Mouse (Mus musculus): ENCODE results near the gene Creb3l4. TPM values are rescaled to one million over a fixed set of nuclear protein-coding genes. Genes with fewer than 3 reads are reported as not detected.
"Not testable (repeated sequence)": the region's sequence is repeated elsewhere in the genome, so short reads cannot be mapped to it uniquely, and the experiment has no call there.

Gene Creb3l4
- polyA plus RNA-seq, 1 experiment = 1.3 TPM

- TF ChIP-seq CTCF (IDR thresholded peaks at IDR 0.05; ENCODE audit: low read depth, low read length) (no peak), POLR2A (IDR thresholded peaks at IDR 0.05; ENCODE audit: borderline replicate concordance, low read depth, low read length) (no peak)
- Histone ChIP-seq H3K4me1 (ENCODE audit: control insufficient read depth, insufficient read depth, low read length) (peaks cover 11% of the 10 kb centered on the region), H3K27ac (ENCODE audit: insufficient read depth, low read depth, low read length) (peak within 1 kb of the TSS; percentile 77), H3K4me3 (ENCODE audit: insufficient read depth, low read length) (peak within 1 kb of the TSS; percentile 95)
These were observed 10.5 kb upstream of the Creb3l4 start, which contains the start of gene Crtc2 for GRCm38 (mm10) chr3:90253653-90254418. Gene Crtc2, plus strand, starts transcription at chr3:90254163.

GRCm38 (mm10) chr3:90253174-90253573, 9.9 kb upstream of the Creb3l4 start:
- peaks cover 11% of the 10 kb centered on the region for H3K4me1 ChIP-seq (ENCODE audit: control insufficient read depth, insufficient read depth, low read length)
- H3K27ac ChIP-seq (ENCODE audit: insufficient read depth, low read depth, low read length) = not testable (repeated sequence)

GRCm38 (mm10) chr3:90252659-90253058, 9.3 kb upstream of the Creb3l4 start:
- H3K4me3 ChIP-seq (ENCODE audit: insufficient read depth, low read length); H3K27ac ChIP-seq (ENCODE audit: insufficient read depth, low read depth, low read length): not testable (repeated sequence)
- peaks cover 11% of the 10 kb centered on the region for H3K4me1 ChIP-seq (ENCODE audit: control insufficient read depth, insufficient read depth, low read length)

More at GRCm38 (mm10) chr3:90253174-90253573, 9.9 kb upstream of the Creb3l4 start:
- H3K4me3 ChIP-seq (ENCODE audit: insufficient read depth, low read length) = not testable (repeated sequence)

GRCm38 (mm10) chr3:90251731-90252226, 8.5 kb upstream of the Creb3l4 start:
- peaks cover 13% of the 10 kb centered on the region for H3K4me1 ChIP-seq (ENCODE audit: control insufficient read depth, insufficient read depth, low read length)
- not testable (repeated sequence) for H3K4me3 ChIP-seq (ENCODE audit: insufficient read depth, low read length); H3K27ac ChIP-seq (ENCODE audit: insufficient read depth, low read depth, low read length)

GRCm38 (mm10) chr3:90250791-90251190, 7.5 kb upstream of the Creb3l4 start:
- Histone ChIP-seq H3K27ac (ENCODE audit: insufficient read depth, low read depth, low read length) (no peak overlapping the region), H3K4me3 (ENCODE audit: insufficient read depth, low read length) (no peak overlapping the region), H3K4me1 (ENCODE audit: control insufficient read depth, insufficient read depth, low read length) (peaks cover 10% of the 10 kb centered on the region)
- TF ChIP-seq CTCF (IDR thresholded peaks at IDR 0.05; ENCODE audit: low read depth, low read length) (no peak), POLR2A (IDR thresholded peaks at IDR 0.05; ENCODE audit: borderline replicate concordance, low read depth, low read length) (no peak)

- peak overlapping the region; percentile 88 for H3K4me3 ChIP-seq (ENCODE audit: insufficient read depth, low read length)
- H3K4me1 ChIP-seq (ENCODE audit: control insufficient read depth, insufficient read depth, low read length) = peaks cover 14% of the 10 kb centered on the region
- H3K27ac ChIP-seq (ENCODE audit: insufficient read depth, low read depth, low read length) = peak overlapping the region; percentile 91
- TF ChIP-seq POLR2A (IDR thresholded peaks at IDR 0.05; ENCODE audit: borderline replicate concordance, low read depth, low read length) (no peak), CTCF (IDR thresholded peaks at IDR 0.05; ENCODE audit: low read depth, low read length) (no peak)
These were observed 5.4 kb upstream of the Creb3l4 start for GRCm38 (mm10) chr3:90248746-90249100.

- peak within 1 kb of the TSS; percentile 88 for H3K4me3 ChIP-seq (ENCODE audit: insufficient read depth, low read length)
- H3K4me1 ChIP-seq (ENCODE audit: control insufficient read depth, insufficient read depth, low read length) = peaks cover 14% of the 10 kb centered on the region
- peak within 1 kb of the TSS; percentile 91 for H3K27ac ChIP-seq (ENCODE audit: insufficient read depth, low read depth, low read length)
- TF ChIP-seq POLR2A (IDR thresholded peaks at IDR 0.05; ENCODE audit: borderline replicate concordance, low read depth, low read length) (no peak), CTCF (IDR thresholded peaks at IDR 0.05; ENCODE audit: low read depth, low read length) (no peak)
These were observed 4.8 kb upstream of the Creb3l4 start, which contains the start of gene Slc39a1 for GRCm38 (mm10) chr3:90247960-90248745. Gene Slc39a1, plus strand, starts transcription at chr3:90248172.

- no peak for TF ChIP-seq POLR2A (IDR thresholded peaks at IDR 0.05; ENCODE audit: borderline replicate concordance, low read depth, low read length)
- no peak for TF ChIP-seq CTCF (IDR thresholded peaks at IDR 0.05; ENCODE audit: low read depth, low read length)
- peak overlapping the region; percentile 51 for H3K27ac ChIP-seq (ENCODE audit: insufficient read depth, low read depth, low read length)
- peak overlapping the region; percentile 57 for H3K4me3 ChIP-seq (ENCODE audit: insufficient read depth, low read length)
- peaks cover 14% of the 10 kb centered on the region for H3K4me1 ChIP-seq (ENCODE audit: control insufficient read depth, insufficient read depth, low read length)
These were observed 4.3 kb upstream of the Creb3l4 start for GRCm38 (mm10) chr3:90247630-90247959.

- H3K4me3 ChIP-seq (ENCODE audit: insufficient read depth, low read length) = no peak overlapping the region
- TF ChIP-seq CTCF (IDR thresholded peaks at IDR 0.05; ENCODE audit: low read depth, low read length) (no peak), POLR2A (IDR thresholded peaks at IDR 0.05; ENCODE audit: borderline replicate concordance, low read depth, low read length) (no peak)
These were observed 2.1 kb upstream of the Creb3l4 start for GRCm38 (mm10) chr3:90245406-90245805.

GRCm38 (mm10) chr3:90241669-90242358, 1.5 kb downstream of the Creb3l4 start:
- no peak for TF ChIP-seq POLR2A (IDR thresholded peaks at IDR 0.05; ENCODE audit: borderline replicate concordance, low read depth, low read length)
- Histone ChIP-seq H3K27ac (ENCODE audit: insufficient read depth, low read depth, low read length) (no peak overlapping the region), H3K4me1 (ENCODE audit: control insufficient read depth, insufficient read depth, low read length) (peaks cover 12% of the 10 kb centered on the region), H3K4me3 (ENCODE audit: insufficient read depth, low read length) (no peak overlapping the region)

More at GRCm38 (mm10) chr3:90245406-90245805, 2.1 kb upstream of the Creb3l4 start:
- no peak overlapping the region for H3K27ac ChIP-seq (ENCODE audit: insufficient read depth, low read depth, low read length)
- H3K4me1 ChIP-seq (ENCODE audit: control insufficient read depth, insufficient read depth, low read length) = peaks cover 18% of the 10 kb centered on the region
